Mouse (Mus musculus) skeletal muscle tissue, postnatal 0 days (tissue): ENCODE data around the gene Cdkn2aip. TPM values are rescaled to one million over a fixed set of nuclear protein-coding genes. Genes with fewer than 3 reads are reported as not detected.

ENCODE experiments used
- polyA plus RNA-seq: library from polyadenylated mRNA; unstranded; fragments of >200 nt; fragmentation: Nextera tagmentation; extraction: Ambion mirVana; gene quantifications from 2 replicates; pipeline ENCODE4 v1.2.1, GENCODE M21; 2015

Cdkn2aip gene
- 9.4 and 10.5 TPM in 2 replicates for polyA plus RNA-seq

DNA sequence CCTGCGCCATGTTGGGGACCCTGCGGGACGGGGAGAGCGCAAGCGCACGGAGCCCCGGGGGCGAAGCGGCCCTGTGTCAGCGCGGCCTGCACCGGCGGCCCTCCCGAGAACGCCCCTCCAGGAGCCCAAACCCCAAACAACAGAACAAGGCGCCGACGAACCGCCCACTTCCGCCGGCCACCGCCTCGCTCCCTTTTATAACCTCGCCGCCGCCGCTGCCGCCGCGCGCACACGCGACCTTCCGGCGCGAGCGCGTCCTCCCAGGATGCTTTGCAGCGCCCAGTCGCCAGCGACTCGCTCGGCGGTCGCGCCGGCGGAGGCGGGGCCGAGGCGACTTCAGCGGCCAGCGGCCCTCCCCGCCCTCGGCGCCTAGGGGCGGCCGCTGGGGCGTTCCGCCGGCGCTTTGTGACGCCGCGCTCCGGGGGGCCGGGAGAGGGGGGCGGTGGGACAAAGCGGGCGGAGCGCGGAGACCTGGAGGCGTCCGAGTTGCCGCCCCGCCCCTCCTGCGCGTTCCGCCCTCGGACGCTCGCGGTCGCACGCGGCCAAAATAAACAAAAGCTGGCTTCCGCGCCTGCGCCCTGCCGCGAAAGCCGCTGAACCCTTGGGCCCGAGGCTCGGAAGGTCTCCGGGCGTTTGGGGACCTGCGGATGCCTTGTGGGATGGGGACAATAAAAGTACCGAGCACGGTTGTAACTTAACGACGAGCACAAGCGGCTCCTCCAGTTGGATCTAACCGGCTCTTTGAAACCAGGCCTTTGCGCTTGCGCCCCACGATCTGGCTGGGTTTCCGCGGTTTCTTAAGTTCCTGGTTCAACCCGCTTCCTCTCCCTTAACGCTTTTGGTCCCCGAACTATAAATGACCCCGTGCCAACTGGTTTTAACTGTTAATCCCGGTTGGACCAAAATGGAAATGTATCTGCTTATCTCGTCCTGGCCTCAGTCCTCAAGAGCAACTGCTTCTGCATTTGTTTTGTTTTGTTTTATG, at the start of gene Cdkn2aip:
TSS of gene Cdkn2aip (minus strand) at position 172 of the 985 bp plus-strand sequence.

DNA sequence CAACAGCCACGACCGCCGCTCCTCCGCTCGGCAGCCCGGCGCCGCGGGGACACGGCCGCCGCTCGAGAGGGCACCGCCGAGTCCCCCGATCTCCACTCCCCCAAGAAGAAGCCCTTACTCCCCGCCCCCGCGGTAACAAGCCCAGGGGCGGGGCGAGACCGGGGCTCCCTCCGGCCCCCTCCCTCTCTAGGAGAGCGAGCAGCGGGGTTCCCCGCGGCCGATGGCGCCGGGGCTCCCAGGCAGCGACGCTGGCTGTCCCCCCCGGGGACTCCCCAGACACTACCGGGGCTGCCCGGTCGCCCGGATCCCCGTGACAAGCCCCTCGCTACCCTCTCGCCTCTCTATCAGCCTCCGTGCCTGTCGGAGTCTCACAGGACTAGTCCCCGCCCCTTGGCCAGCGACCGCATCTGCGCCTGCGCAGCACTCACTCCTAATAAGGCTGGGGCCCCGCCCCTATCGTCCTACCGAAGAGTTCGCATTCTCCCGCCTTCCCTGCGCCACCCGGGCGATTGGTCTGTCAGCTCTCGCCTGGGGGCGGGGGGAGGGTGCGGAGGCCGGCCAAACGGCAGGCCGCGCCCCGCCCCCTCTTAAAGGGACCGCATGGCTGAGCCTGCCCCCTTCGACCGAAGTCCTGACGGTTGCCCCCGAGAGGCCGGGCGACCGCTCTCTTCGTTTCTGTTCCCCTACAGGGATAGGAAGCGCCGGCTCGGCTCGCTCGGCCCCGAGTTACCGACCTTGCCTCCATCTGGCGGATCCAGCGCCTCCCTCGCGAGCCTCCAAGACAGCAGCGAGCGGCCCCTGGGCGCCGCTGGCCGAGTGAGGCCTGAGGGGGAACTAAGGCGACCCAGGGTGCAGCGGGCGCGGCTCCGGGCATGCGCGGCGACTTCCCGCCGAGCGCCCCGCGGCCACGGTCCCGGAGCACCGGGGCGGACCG, 38.7 kb downstream of the Cdkn2aip start, which contains the start of gene Ing2:
TSS of gene Ing2 (minus strand) at position 780 of the 934 bp plus-strand sequence.

Other genes starting within 250 kb of the Cdkn2aip start
- gene Trappc11, start 180.5 kb downstream of the Cdkn2aip start, polyA plus RNA-seq, result 12.6 and 13.9 TPM in 2 replicates
- 33.6 and 35.9 TPM in 2 replicates for gene Rwdd4a, start 180.3 kb downstream of the Cdkn2aip start, polyA plus RNA-seq
- 14.6 and 18.9 TPM in 2 replicates for gene Ing2, start 38.4 kb downstream of the Cdkn2aip start, polyA plus RNA-seq
- gene Cldn24, start 108.2 kb upstream of the Cdkn2aip start, polyA plus RNA-seq, result not detected in 2 replicates
- not detected in 2 replicates for gene Cldn22, start 110.5 kb upstream of the Cdkn2aip start, polyA plus RNA-seq